Mouse (Mus musculus) forebrain, embryonic 16.5 days (tissue): ENCODE results near the gene Ttc16. TPM values are rescaled to one million over a fixed set of nuclear protein-coding genes. Genes with fewer than 3 reads are reported as not detected.
A peak's percentile ranks its signal among the peaks of the same experiment; 100 is the strongest.

Source experiments
- ATAC-seq: fragments of 200-750 bp; cut with Nextera tagmentation; 2 replicates; pipeline ENCODE4 v1.8.0; 2017; ENCODE audit warnings: mild to moderate bottlenecking, moderate library complexity
- H3K27ac ChIP-seq: fragments of 300-500 bp; sonication (generic); 2 replicates; pipeline ENCODE4 v1.5.1; 2014; ENCODE audit warnings: low read length, control low read depth
- H3K27me3 ChIP-seq: fragments of 300-500 bp; sonication (generic); replicated peaks from 2 replicates; pipeline ENCODE4 v1.6.1; 2014; ENCODE audit warnings: low read length; ENCODE audit not compliant: control insufficient read depth, insufficient read depth
- H3K36me3 ChIP-seq: fragments of 300-500 bp; sonication (generic); 2 replicates; pipeline ENCODE4 v1.6.1; 2014; ENCODE audit not compliant: control insufficient read depth, insufficient read depth
- H3K4me1 ChIP-seq: fragments of 300-500 bp; sonication (generic); replicated peaks from 2 replicates; pipeline ENCODE4 v1.6.1; 2014; ENCODE audit warnings: low read length; ENCODE audit not compliant: control insufficient read depth, insufficient read depth
- H3K4me2 ChIP-seq: fragments of 300-500 bp; sonication (generic); 2 replicates; pipeline ENCODE4 v1.6.1; 2014; ENCODE audit warnings: mild to moderate bottlenecking, low read length, control low read depth
- H3K4me3 ChIP-seq: fragments of 300-500 bp; sonication (generic); replicated peaks from 2 replicates; pipeline ENCODE4 v1.5.1; 2014; ENCODE audit warnings: mild to moderate bottlenecking, low read length, control low read depth
- H3K9ac ChIP-seq: fragments of 300-500 bp; sonication (generic); replicated peaks from 2 replicates; pipeline ENCODE4 v1.6.1; 2014; ENCODE audit warnings: low read depth, low read length, control low read depth
- H3K9me3 ChIP-seq: fragments of 300-500 bp; sonication (generic); 2 replicates; pipeline ENCODE4 v1.6.1; 2016; ENCODE audit warnings: low read length; ENCODE audit not compliant: control insufficient read depth
- WGBS: fragments of 180-500 bp; shearing (Covaris S2); extraction: QIAGEN DNeasy Blood & Tissue Kit; methylation state at CpG from one replicate; pipeline ENCODE4 v1.1.7; 2014; 5-methylcytosine and 5-hydroxymethylcytosine counted together
- polyA plus RNA-seq: library from polyadenylated mRNA; unstranded; fragments of >200 nt; fragmentation: Nextera tagmentation; extraction: Ambion mirVana; gene quantifications from 2 replicates; pipeline ENCODE4 v1.2.1, GENCODE M21; 2015

Gene Ttc16
- polyA plus RNA-seq, 1 experiment from 2014 or later = 0.62 TPM

DNA sequence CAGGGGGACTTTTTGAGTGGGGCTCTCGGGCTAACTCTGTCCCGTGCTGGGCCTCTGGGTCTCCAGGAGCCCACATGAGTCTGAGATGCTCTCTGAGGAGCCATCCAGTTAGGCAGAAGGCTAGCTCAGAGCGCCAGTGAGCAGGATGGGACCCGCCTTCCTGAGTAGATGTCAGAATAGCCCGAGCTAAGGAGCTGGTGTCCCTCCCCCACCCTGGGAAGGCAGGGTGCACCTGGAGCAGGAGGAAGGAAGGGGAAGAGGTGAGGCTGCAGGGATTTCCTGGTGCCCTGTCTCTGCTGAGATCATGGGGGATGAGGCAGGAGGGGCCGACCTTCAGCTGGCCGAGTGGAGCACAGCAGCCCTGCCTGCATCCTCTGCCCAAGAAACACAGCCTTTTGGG, 47.0 kb downstream of the Ttc16 start:
- no peaks in the 10 kb centered on the region for H3K27me3 ChIP-seq
- H3K36me3 ChIP-seq = no peaks in the 10 kb centered on the region
- H3K9ac ChIP-seq = no peak overlapping the region
- H3K27ac ChIP-seq = no peak overlapping the region
- peaks cover 7% of the 10 kb centered on the region for H3K4me1 ChIP-seq
- H3K9me3 ChIP-seq = no peaks in the 10 kb centered on the region
- H3K4me2 ChIP-seq = no peak overlapping the region
- ATAC-seq = no peak
- no peak overlapping the region for H3K4me3 ChIP-seq
- WGBS = 56% methylated on average over 7 of the region's 7 CpGs

- H3K4me3 ChIP-seq = peak overlapping the region; percentile 29
- 1% methylated on average over 16 of the region's 16 CpGs for WGBS
- H3K4me2 ChIP-seq = peak overlapping the region; percentile 49
- no peaks in the 10 kb centered on the region for H3K36me3 ChIP-seq
- ATAC-seq = peak; percentile 99
- H3K9me3 ChIP-seq = no peaks in the 10 kb centered on the region
- no peak overlapping the region for H3K27ac ChIP-seq
- H3K9ac ChIP-seq = peak overlapping the region; percentile 12; the same call in 1 of the 2 replicates
- H3K27me3 ChIP-seq = no peaks in the 10 kb centered on the region
- peaks cover 7% of the 10 kb centered on the region for H3K4me1 ChIP-seq
Measured at GRCm38 (mm10) chr2:32727435-32727834, 48.0 kb downstream of the Ttc16 start.

- no peak for ATAC-seq
- Histone ChIP-seq H3K9ac (no peak overlapping the region), H3K4me1 (peaks cover 7% of the 10 kb centered on the region), H3K36me3 (no peaks in the 10 kb centered on the region), H3K9me3 (no peaks in the 10 kb centered on the region), H3K27ac (no peak overlapping the region), H3K4me2 (no peak overlapping the region), H3K27me3 (no peaks in the 10 kb centered on the region), H3K4me3 (no peak overlapping the region)
- WGBS = 82% methylated on average over 16 of the region's 16 CpGs
Measured at GRCm38 (mm10) chr2:32724832-32725790, 50.3 kb downstream of the Ttc16 start.

- H3K36me3 ChIP-seq = no peaks in the 10 kb centered on the region
- H3K4me3 ChIP-seq = no peak overlapping the region
- no peak overlapping the region for H3K9ac ChIP-seq
- no peak overlapping the region for H3K27ac ChIP-seq
- H3K27me3 ChIP-seq = no peaks in the 10 kb centered on the region
- no peak for ATAC-seq
- H3K4me1 ChIP-seq = peaks cover 7% of the 10 kb centered on the region
- no peak overlapping the region for H3K4me2 ChIP-seq
- H3K9me3 ChIP-seq = no peaks in the 10 kb centered on the region
- WGBS = 78% methylated on average over 4 of the region's 4 CpGs
Measured at GRCm38 (mm10) chr2:32724149-32724548, 51.3 kb downstream of the Ttc16 start.

- no peak for ATAC-seq
- Histone ChIP-seq H3K36me3 (no peaks in the 10 kb centered on the region), H3K27me3 (no peaks in the 10 kb centered on the region), H3K9ac (no peak overlapping the region), H3K4me3 (no peak overlapping the region), H3K9me3 (no peaks in the 10 kb centered on the region), H3K4me2 (no peak overlapping the region), H3K27ac (no peak overlapping the region), H3K4me1 (peaks cover 6% of the 10 kb centered on the region)
- 71% methylated on average over 3 of the region's 3 CpGs for WGBS
Measured at GRCm38 (mm10) chr2:32722581-32722980, 52.9 kb downstream of the Ttc16 start.

GRCm38 (mm10) chr2:32722046-32722445, 53.4 kb downstream of the Ttc16 start:
- H3K9ac ChIP-seq = no peak overlapping the region
- H3K27me3 ChIP-seq = no peaks in the 10 kb centered on the region
- no peak for ATAC-seq
- WGBS = 59% methylated on average over 6 of the region's 6 CpGs
- H3K4me2 ChIP-seq = no peak overlapping the region
- H3K9me3 ChIP-seq = no peaks in the 10 kb centered on the region
- H3K4me3 ChIP-seq = no peak overlapping the region
- no peak overlapping the region for H3K27ac ChIP-seq
- H3K4me1 ChIP-seq = peaks cover 2% of the 10 kb centered on the region
- H3K36me3 ChIP-seq = no peaks in the 10 kb centered on the region

- no peak within 1 kb of the TSS for H3K9ac ChIP-seq
- 48% methylated on average over 8 of the region's 8 CpGs for WGBS
- ATAC-seq = no peak
- H3K4me3 ChIP-seq = no peak within 1 kb of the TSS
- H3K27me3 ChIP-seq = no peaks in the 10 kb centered on the region
- no peak within 1 kb of the TSS for H3K4me2 ChIP-seq
- H3K9me3 ChIP-seq = no peaks in the 10 kb centered on the region
- H3K27ac ChIP-seq = no peak within 1 kb of the TSS
- no peaks in the 10 kb centered on the region for H3K36me3 ChIP-seq
- H3K4me1 ChIP-seq = no peaks in the 10 kb centered on the region; the same call in 1 of the 2 replicates
Measured at GRCm38 (mm10) chr2:32720681-32721229, 54.7 kb downstream of the Ttc16 start, which contains the start of gene Sh2d3c. Sh2d3c (plus strand) TSS chr2:32721055.

GRCm38 (mm10) chr2:32720053-32720452, 55.4 kb downstream of the Ttc16 start:
- Histone ChIP-seq H3K36me3 (no peaks in the 10 kb centered on the region), H3K4me1 (no peaks in the 10 kb centered on the region; the same call in 1 of the 2 replicates), H3K27me3 (no peaks in the 10 kb centered on the region), H3K4me2 (no peak overlapping the region), H3K9me3 (no peaks in the 10 kb centered on the region), H3K27ac (no peak overlapping the region), H3K9ac (no peak overlapping the region), H3K4me3 (no peak overlapping the region)
- WGBS = 81% methylated on average over 3 of the region's 3 CpGs
- ATAC-seq = no peak

GRCm38 (mm10) chr2:32718761-32719160, 56.7 kb downstream of the Ttc16 start:
- H3K4me2 ChIP-seq = no peak overlapping the region
- no peak overlapping the region for H3K4me3 ChIP-seq
- no peaks in the 10 kb centered on the region for H3K36me3 ChIP-seq
- no peaks in the 10 kb centered on the region for H3K27me3 ChIP-seq
- peak; percentile 55 for ATAC-seq
- H3K27ac ChIP-seq = no peak overlapping the region
- WGBS = 23% methylated on average over 9 of the region's 9 CpGs
- H3K9ac ChIP-seq = no peak overlapping the region
- H3K9me3 ChIP-seq = no peaks in the 10 kb centered on the region
- peaks cover 5% of the 10 kb centered on the region for H3K4me1 ChIP-seq
